Mouse (Mus musculus): Measurements from ENCODE around the gene Tmem151a.
"Not testable (repeated sequence)": the region's sequence is repeated elsewhere in the genome, so short reads cannot be mapped to it uniquely, and the experiment has no call there.

The Tmem151a gene

DNA sequence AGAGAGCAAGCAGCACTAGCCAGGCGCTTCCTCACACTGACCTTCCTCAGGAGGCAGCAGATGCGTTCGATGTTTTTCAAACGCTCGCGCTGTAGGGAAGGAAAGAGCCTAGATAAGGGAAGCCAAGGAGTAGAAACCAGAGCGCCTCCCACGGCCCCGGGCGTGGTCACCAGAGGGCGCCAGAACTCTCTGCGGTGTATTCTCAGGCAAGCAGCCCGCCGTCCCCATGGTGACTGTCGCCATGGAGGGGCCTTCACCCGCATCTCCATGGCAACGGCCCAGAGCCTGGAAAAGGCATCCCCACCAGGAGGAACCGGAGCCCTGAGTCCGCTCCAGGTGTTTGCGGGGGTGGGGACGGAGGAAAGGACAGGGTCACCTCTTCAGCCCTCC is 8.9 kb upstream of the Tmem151a start:
- peak; percentile 87 for DNase-seq (ENCODE audit: low spot score)

DNA sequence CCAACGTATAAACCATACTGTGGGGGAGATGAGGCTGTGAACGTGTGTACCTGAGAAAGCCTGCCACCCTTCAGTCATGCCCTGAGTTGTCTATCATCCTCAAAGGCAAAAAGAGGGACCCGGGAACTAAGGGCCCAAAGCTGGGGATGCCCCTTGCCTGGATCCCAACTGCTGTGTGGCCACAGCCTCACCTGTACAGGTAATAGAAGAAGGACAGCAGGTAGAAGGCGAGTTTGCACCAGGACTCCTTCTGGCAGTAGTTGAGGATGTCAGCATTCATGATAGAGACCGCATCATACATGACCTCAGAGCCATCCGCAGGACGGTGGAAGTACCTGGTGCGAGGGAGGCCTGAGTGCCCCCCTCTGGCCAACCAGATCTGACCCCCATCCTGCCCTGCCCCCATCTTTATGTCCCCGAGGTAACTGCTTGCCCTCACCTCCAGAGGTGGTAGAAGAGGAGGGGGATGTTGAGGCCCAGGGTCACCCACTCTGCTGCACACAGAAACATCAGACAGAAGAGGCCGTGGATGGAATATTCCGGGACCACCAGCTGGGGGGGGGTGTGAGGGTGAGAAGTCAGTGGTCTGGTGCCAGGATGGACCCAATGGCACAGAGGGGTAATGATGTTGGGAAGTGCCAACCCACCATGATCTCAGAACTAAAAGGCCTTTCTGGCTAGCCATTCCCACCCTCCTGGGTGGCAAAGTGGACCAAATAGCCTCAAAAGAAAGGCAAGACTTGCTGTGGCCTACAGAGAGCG is 8.3 kb upstream of the Tmem151a start:
- DNase-seq (ENCODE audit: low spot score): no peak

DNA sequence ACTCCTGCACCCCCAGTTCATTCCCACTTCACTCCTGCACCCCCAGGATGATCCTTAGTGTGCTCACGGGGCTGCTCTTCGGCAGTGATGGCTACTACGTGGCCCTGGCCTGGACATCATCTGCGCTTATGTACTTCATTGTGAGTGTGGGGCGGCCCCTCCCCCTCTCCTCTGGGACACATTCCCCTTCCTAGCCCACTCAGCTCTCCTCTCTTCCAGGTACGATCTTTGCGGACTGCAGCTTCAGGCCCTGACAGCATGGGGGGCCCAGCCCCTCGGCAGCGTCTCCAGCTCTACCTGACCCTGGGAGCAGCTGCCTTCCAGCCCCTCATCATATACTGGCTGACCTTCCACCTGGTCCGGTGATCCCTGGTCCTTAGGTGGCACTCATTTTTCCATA is 6.8 kb upstream of the Tmem151a start:
- no peak for DNase-seq (ENCODE audit: low spot score)

DNA sequence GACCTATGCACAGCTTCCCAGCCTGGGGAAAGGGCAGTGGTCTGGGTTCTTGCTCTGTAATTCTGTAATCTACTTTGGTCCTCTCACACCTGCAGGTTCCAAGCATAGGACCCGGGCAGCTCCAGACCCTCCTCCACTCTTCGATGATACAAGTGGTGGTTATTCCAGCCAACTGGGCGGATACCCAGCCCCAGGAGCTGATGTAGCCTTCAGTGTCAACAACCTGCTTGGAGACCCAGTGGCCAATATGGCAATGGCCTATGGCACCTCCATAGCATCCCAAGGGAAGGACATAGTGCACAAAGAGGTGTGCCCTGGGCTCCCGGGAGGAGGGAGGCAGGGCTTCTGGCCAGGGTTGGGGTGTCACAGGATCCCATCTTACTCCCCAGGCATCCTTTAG is 4.0 kb upstream of the Tmem151a start:
- DNase-seq (ENCODE audit: low spot score): no peak

DNA sequence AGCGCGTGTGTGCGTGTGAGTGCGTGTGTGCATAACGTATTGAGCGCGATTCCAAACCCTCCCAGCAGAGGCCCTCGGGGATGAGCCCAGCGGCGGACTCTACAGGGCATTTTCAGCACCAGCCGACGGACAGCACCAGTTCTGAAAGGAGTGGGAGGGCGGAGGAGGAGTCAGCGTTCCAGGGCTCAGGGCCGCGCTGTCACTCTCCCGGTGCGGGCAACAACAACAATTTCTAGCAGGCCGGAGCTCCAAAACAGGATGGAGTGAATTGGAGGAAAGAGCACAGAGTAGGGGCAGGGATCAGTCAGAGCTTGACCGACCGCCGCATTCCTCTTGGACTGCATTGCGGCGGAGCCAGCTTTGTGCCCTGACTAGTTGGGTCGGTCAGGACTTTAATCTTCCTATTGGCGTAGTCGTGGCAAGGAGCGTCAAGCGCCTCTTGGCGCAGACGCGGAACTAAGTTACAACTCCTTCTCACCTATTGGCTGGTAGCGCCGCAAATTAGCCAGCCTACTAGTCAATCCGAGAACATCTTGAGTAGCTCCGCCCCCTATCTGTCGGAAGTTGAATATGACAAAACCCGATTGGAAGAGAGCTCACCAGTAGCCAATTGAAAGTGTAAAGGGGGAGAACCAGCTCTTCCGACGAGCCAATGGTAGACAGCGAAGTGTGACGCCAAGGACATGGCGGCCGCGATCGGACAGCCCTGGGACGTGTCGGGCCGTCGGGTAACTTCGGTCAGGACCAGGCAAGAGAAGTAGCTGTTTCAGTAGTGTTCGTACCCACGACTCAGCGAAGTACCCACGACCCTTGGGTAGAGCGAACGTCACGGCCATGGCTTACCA is 2.8 kb upstream of the Tmem151a start, which contains the start of gene Yif1a:
Gene Yif1a (plus strand): TSS at position 655 of the 845 bp plus-strand sequence.
- DNase-seq (ENCODE audit: low spot score): peak; percentile 95

DNA sequence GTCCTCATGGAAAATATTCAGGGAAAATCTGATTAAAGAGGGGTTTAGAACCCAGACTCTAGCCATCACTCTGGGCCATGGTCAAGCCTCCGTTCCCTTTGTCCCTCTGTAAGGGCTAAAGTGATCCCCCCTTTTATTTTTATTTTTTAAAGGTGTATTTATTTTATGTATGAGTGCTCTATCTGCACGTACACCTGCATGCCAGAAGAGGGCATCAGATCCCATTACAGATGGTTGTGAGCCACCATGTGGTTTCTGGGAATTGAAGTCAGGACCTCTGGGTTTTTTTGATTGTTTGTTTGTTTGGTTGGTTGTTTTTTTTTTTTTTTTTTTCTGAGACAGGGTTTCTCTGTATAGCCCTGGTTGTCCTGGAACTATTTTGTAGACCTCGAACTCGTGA is 1.2 kb upstream of the Tmem151a start:
- DNase-seq (ENCODE audit: low spot score): not testable (repeated sequence)

DNA sequence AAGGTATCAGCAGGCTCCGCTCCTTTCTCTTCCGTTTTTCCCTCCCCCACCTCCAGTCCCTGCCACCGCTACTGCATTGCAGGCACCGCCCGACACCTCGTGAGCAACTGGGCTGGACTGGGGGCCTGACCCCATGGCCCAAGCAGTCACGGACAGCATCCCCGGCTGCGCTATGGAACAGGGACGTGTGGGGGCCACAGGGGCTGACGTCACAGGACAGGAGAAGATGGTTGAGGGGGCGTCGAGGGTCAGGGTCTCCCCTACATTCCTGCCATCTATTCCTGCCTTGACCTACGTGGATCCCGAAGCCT is 542 bp downstream of the Tmem151a start:
- DNase-seq (ENCODE audit: low spot score): no peak

DNA sequence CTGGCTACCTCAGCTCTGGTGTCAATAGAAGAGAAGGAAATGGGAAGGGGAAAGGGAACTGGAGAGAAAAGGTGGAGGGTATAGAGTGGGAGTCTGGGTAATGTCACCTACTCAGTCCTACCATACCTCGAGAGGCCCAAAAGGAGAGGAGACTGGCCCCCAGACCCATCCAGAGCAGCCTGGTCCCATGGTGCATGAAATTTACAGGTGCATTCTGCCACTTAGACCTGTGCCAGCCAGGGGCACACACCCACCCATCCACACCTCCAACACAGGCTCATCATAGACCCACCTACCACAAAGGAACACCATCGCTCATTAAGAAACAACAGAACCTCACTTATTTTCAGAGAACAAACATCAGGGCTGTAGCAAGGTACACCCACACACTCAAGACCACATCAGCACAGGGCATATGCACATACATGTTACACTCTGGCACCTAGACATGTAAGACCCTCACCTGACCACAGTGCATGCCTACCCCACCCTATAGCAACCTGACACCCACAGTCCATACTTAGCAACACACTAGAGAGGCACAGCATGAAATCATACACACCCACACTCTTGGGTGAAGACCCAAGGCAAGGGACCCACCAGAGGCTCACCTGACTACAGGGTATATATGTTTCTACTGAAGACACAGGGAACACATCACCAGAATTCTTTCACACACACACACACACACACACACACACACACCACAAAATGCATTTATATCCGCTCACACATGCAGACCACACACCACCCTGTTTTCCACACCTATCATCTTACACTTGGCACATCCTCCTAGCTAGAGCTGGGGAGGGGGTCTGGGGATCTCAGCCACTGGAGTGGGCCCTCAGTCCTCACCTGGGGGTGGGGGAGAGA is 1.1 kb downstream of the Tmem151a start:
- DNase-seq (ENCODE audit: low spot score): no peak

DNA sequence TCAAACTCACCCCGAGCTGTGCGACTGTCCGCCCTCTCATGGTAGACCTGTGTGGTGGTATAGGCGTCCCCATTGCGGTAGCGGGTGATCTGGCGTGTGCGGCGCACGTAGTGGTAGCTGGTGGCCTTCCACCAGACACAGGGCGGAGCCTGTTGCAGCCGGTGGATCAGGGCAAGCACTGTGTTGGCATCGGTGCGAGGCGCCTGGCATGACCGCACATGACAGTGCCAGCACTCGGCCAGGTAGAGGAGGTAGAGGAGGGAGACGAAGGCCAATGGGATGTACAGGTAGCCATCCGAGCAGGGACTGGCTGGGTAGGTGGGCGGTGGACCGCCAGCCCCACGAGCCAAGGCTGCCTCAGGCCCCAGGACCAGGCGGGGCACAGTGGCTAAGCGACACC is 2.7 kb downstream of the Tmem151a start:
- DNase-seq (ENCODE audit: low spot score): no peak

DNA sequence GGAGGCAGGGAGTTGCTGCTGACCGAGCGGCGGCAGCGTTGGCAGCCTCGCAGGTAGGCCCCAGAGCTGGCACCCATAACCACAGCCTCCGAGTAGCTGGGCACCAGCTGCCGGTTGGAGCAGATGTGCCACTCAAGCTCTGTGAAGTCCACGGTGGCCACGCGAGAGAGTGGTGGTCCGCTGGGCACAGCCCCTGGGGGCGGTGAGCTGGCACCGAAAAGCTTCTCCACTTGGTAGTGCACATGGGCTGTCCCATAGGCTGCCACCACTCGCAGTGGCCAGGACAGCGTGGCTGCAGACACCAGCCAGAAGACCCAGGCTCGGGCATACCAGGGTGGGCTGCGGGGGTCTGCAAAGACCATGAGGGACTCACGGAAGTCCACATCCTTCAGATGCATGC is 3.3 kb downstream of the Tmem151a start:
- no peak for DNase-seq (ENCODE audit: low spot score)

DNA sequence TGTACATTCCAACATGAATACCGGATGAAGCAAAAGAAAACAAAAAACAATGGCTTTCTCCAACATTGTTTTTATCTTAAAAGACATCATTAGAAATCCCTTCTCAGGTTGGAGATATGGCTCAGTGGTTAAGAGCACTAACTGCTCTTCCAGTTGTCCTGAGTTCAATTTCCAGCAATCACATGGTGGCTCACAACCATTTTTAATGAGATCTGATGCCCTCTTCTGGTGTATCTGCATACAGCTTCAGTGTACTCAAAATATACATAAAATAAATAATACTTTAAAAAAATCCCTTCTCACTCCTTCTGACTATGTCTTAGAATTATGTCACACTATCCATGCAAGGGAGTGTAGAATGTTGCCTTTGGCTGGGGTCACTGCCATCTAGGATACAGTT is 6.1 kb downstream of the Tmem151a start:
- no peak for DNase-seq (ENCODE audit: low spot score)

DNA sequence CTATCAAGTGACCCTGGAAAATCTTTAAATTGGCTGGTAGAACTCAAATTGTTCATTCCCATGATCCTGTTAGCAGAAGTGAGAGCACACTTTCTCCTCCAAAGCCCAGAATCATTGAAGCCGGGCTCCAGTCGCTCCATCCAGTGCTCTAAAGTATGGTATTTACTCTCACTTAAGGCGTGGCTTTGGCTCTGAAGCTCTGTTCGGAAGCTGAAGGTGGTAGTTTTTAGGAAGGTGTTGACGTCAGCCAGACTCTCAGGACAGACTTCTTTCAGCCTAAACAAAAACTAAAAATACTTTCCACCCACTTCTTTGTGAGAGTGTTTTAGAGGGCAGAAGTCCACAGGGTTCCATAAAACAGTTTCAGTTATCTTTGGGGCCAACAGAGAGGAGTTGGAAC is 11.8 kb downstream of the Tmem151a start:
- no peak for DNase-seq (ENCODE audit: low spot score)

DNA sequence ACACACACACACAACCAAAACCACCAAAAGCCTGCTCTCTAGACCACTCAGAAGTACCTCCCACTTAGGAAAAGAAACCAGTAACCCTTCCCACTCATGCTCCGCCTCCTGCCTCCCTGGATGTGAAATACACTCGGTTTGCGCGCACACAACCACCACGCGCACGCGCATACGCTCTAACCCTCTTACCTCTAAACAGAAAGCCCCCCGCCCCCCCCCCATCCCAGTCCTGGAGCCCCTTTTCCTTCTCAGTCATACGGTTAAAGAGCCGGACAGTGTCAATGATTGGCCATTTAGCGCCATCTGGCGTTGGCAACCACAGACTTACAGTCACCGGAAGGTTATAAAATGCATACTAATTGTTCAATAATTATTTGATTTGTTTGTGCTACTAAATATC is 12.3 kb downstream of the Tmem151a start:
- no peak for DNase-seq (ENCODE audit: low spot score)

DNA sequence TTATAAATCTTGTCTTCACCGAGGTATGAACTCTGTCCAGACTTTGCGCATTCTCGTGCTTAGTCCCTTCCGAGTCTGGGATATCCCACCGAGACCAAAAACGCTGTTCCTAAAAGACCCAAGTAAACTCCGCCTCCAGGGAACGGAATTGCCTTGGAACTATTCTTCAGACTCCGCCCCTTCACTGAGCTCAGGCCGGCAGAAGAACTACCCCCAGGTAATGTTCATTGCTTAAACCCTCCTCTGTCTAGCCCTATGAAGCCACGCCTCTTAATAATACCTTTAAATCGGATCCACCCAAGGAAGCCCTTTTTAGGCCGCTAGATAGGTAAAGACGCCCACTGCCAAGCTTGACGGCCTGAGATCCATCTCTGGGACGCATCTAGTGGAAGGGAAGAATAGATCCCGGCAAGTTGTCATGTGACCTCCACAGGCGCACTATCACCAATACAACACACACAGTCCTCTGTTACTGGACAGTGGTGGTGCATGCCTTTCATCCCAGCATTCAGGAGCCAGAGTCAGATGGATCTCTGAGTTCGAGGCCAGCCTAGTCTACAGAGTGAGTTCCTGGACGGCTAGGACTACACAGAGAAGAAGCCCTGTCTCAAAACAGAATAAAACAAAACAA is 12.8 kb downstream of the Tmem151a start:
- DNase-seq (ENCODE audit: low spot score): no peak

DNA sequence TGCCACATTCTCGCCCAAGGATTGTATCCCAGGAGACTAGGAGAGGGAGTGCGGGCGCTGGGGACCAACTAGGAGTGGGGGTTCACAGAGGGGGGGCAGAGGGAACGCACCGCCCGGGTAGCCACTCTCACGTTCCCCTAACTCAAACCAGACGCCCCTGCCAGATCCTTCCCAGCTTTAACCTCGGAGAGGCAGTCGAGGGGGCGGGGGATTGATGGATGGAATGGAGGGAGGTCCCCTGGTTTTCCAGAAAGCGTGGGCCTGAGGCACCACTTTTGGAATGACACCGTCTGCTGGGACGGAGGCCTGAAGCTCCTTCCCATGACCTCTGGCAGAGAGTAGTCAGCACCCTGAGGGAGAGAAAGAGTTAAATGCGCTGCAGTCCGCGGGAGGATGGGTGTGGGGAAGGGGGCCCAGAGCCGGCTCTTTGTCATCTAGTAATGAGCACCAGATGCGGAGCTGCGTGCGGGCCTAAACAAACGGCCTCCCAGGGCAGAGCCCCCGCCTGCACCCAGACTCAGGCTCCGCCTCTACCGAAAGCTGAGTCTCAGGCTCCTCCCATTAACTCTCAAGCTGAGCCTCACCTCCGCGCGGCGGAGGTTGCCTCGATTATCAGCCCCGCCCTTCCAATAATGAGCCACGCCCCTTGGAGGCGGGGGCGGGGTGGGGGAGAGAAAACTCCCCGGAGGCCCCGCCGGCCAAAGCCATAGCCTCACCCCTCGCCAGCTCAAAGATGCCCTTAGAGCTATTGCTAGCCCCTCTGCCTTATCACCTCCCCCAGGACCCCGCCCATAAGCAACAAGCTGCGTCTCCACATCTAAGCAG is 13.6 kb downstream of the Tmem151a start:
- peak; percentile 82 for DNase-seq (ENCODE audit: low spot score)

DNA sequence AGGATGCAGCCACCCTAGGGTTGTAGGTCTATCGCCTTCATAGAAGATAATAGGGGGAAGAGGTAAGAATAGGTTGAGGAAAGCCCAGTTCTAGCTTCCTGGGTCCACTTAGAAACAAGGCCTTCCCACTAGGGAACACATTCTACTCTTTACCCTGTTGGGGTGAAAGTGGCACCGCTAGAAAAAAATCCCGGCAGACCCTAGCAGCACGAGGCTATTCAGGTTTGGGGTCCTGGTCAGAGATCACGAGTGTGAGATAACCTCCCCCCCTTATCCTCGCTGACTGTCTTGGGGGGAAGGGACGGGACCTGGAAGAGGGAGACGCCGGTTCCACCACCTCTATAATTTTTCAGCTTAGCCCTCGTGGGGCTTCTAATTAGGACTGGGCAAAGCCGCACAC is 14.3 kb downstream of the Tmem151a start:
- no peak for DNase-seq (ENCODE audit: low spot score)

DNA sequence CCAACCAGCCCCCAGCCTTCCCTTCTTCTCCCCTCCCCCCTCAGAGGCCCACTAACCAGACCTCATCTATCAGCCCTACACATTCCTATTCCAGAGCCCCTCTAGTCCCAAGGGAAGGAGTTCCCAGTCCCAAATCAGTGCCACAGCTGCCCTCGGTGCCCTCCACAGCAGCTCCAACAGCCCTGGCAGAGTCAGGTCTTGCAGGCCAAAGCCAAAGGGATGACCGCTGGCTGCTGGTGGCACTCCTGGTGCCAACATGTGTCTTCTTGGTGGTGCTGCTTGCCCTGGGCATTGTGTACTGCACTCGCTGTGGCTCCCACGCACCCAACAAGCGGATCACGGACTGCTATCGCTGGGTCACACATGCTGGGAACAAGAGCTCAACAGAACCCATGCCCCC is 15.4 kb downstream of the Tmem151a start:
- DNase-seq (ENCODE audit: low spot score): no peak

DNA sequence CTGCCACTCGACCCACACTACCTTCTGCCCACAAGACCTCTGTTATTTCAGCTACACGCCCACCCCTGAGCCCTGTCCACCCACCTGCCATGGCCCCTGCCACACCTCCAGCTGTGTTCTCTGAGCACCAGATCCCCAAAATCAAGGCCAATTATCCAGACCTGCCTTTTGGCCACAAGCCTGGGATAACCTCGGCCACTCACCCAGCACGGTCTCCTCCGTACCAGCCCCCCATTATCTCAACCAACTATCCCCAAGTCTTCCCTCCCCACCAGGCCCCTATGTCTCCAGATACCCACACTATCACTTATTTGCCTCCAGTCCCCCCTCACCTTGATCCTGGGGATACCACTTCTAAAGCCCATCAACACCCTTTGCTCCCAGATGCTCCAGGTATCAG is 15.8 kb downstream of the Tmem151a start:
- DNase-seq (ENCODE audit: low spot score): no peak

DNA sequence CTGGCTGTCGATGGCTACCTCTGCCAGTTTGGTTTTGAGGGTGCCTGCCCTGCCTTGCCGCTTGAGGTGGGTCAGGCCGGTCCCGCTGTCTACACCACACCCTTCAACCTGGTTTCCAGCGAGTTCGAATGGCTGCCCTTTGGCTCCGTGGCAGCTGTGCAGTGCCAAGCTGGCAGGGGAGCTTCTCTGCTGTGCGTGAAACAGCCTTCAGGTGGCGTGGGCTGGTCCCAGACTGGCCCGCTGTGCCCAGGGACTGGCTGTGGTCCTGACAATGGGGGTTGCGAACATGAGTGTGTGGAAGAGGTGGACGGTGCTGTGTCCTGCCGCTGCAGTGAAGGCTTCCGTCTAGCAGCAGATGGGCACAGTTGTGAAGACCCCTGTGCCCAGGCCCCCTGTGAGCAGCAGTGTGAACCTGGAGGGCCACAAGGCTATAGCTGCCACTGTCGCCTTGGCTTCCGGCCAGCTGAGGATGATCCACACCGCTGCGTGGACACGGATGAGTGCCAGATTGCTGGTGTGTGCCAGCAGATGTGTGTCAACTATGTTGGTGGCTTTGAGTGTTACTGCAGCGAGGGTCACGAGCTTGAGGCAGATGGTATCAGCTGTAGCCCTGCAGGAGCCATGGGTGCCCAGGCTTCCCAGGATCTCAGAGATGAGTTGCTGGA is 16.6 kb downstream of the Tmem151a start:
- DNase-seq (ENCODE audit: low spot score): no peak

DNA sequence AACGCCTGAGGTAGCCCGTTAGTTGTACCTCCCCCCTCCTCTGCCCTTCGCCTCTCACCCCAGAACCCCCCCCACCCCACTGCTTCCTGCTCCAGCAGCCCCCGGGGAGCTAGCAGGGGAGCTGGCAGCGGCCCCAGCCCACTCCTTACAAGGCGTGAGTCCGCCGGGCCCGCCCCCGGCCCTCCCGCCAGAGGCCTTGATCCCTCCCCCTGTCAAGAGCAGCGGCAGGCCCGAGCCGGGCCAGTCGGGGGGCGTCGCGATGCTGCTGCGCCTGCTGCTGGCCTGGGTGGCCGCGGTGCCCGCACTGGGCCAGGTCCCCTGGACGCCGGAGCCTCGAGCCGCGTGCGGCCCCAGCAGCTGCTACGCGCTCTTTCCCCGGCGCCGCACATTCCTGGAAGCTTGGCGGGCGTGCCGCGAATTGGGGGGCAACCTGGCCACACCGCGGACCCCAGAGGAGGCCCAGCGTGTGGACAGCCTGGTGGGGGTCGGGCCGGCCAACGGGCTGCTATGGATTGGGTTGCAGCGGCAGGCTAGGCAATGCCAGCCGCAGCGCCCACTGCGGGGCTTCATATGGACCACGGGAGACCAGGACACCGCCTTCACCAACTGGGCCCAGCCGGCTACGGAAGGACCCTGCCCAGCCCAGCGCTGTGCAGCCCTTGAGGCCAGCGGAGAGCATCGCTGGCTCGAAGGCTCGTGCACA is 17.3 kb downstream of the Tmem151a start, which contains the start of gene Cd248:
Gene Cd248 (plus strand): TSS at position 212 of the 703 bp plus-strand sequence.
- peak; percentile 71 for DNase-seq (ENCODE audit: low spot score)

Measured in testis, postnatal 14 days (tissue).